Mouse (Mus musculus): ENCODE data around the gene Grid2. TPM values are rescaled to one million over a fixed set of nuclear protein-coding genes. Genes with fewer than 3 reads are reported as not detected.

The Grid2 gene
- polyA plus RNA-seq, 1 experiment from 2014 or later = 17.9 TPM

- ATAC-seq = no peak
- Histone ChIP-seq H3K9me3 (ENCODE audit: control insufficient read depth, low read length) (no peaks in the 10 kb centered on the region), H3K9ac (ENCODE audit: low read depth, low read length) (no peak overlapping the region), H3K4me3 (ENCODE audit: low read length) (no peak overlapping the region), H3K27ac (ENCODE audit: low read depth, low read length) (no peak overlapping the region), H3K4me2 (ENCODE audit: low read length) (no peak overlapping the region), H3K27me3 (replicated peaks; ENCODE audit: control insufficient read depth, insufficient read depth, low read length) (no peaks in the 10 kb centered on the region), H3K36me3 (ENCODE audit: control insufficient read depth, insufficient read depth, low read length) (no peaks in the 10 kb centered on the region), H3K4me1 (ENCODE audit: control insufficient read depth, insufficient read depth, low read depth, low read length) (no peaks in the 10 kb centered on the region)
- 63% methylated on average over 2 of the region's 2 CpGs for WGBS
These were observed 817.7 kb downstream of the Grid2 start for GRCm38 (mm10) chr6:64073406-64073805.

DNA sequence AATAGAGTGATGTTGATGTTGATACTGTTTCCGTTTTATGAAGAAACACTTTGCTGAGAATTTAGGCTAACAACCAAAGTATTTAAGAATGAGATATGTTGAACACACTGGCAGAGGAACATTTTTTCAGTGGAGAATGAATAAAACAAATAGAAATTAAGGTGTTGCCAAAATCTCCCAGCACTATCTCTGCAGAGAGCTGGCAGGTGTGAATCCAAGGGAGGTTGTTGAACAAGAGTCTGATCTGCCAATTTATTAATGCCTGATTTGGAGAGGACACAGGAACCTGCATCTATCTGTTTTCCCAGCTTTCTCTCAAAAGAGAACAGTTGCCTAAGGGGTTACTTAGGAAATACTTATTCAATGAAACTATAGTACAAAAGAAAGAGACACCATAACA, 822.2 kb downstream of the Grid2 start:
- H3K4me2 ChIP-seq (ENCODE audit: low read length) = no peak overlapping the region
- no peak overlapping the region for H3K27ac ChIP-seq (ENCODE audit: low read depth, low read length)
- no peaks in the 10 kb centered on the region; the same call in 1 of the 2 replicates for H3K9me3 ChIP-seq (ENCODE audit: control insufficient read depth, low read length)
- no peak for ATAC-seq
- H3K9ac ChIP-seq (ENCODE audit: low read depth, low read length) = no peak overlapping the region
- no peaks in the 10 kb centered on the region for H3K4me1 ChIP-seq (ENCODE audit: control insufficient read depth, insufficient read depth, low read depth, low read length)
- WGBS = 92% methylated on average over 1 of the region's 1 CpGs
- H3K4me3 ChIP-seq (ENCODE audit: low read length) = no peak overlapping the region
- H3K36me3 ChIP-seq (ENCODE audit: control insufficient read depth, insufficient read depth, low read length) = no peaks in the 10 kb centered on the region
- no peaks in the 10 kb centered on the region for H3K27me3 ChIP-seq (replicated peaks; ENCODE audit: control insufficient read depth, insufficient read depth, low read length)

- Histone ChIP-seq H3K27ac (ENCODE audit: low read depth, low read length) (no peak overlapping the region), H3K4me3 (ENCODE audit: low read length) (no peak overlapping the region), H3K27me3 (replicated peaks; ENCODE audit: control insufficient read depth, insufficient read depth, low read length) (no peaks in the 10 kb centered on the region), H3K36me3 (ENCODE audit: control insufficient read depth, insufficient read depth, low read length) (no peaks in the 10 kb centered on the region), H3K9me3 (ENCODE audit: control insufficient read depth, low read length) (no peaks in the 10 kb centered on the region), H3K9ac (ENCODE audit: low read depth, low read length) (no peak overlapping the region), H3K4me1 (ENCODE audit: control insufficient read depth, insufficient read depth, low read depth, low read length) (no peaks in the 10 kb centered on the region), H3K4me2 (ENCODE audit: low read length) (peak overlapping the region; percentile 20; the same call in 1 of the 2 replicates)
- WGBS = 53% methylated on average over 10 of the region's 10 CpGs
- peak; percentile 79 for ATAC-seq
These were observed 843.0 kb downstream of the Grid2 start for GRCm38 (mm10) chr6:64098662-64099061.

DNA sequence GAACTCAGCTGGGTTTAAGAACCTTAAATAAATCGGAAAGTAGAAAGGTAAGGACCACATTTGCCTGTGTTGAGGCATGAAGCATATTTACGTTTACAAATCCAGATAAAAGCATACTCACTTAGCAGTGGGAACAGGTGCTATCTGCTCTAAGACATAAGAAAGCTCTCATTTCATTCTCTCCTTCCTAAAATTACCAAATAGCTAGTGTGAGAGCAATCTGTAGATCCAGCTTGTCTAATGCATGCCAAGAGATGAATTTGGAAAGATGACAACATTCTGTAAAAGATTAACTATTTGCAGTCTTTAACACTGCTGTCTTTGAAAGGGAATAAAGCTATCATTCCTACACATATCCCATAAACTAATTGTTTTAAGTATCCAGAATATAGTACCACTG, 858.9 kb downstream of the Grid2 start:
- Histone ChIP-seq H3K36me3 (ENCODE audit: control insufficient read depth, insufficient read depth, low read length) (no peaks in the 10 kb centered on the region), H3K4me3 (ENCODE audit: low read length) (no peak overlapping the region), H3K9ac (ENCODE audit: low read depth, low read length) (no peak overlapping the region), H3K9me3 (ENCODE audit: control insufficient read depth, low read length) (no peaks in the 10 kb centered on the region), H3K27me3 (replicated peaks; ENCODE audit: control insufficient read depth, insufficient read depth, low read length) (no peaks in the 10 kb centered on the region), H3K4me1 (ENCODE audit: control insufficient read depth, insufficient read depth, low read depth, low read length) (no peaks in the 10 kb centered on the region), H3K27ac (ENCODE audit: low read depth, low read length) (no peak overlapping the region), H3K4me2 (ENCODE audit: low read length) (no peak overlapping the region)
- no peak for ATAC-seq
- 79% methylated on average over 2 of the region's 2 CpGs for WGBS

DNA sequence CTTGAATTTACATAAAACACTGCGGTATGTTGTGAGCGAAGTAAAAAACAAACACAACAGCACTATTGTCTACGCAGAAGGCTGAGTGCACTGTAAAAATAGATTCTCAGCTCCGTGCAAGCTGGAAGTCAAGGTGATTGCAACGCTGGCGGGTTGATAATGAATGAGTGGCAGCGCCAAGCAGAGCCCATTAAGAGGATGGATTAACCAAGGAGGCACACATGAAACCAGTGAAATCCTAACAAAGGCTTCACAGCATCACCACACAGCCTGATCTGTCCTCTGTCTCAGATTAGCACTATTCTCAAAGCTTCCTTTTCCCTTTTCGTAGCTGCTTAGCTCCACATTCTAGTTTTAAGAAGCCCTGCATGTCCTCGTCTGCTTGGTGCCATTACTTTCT, 880.6 kb downstream of the Grid2 start:
- H3K4me1 ChIP-seq (ENCODE audit: control insufficient read depth, insufficient read depth, low read depth, low read length) = no peaks in the 10 kb centered on the region
- WGBS = 65% methylated on average over 9 of the region's 9 CpGs

DNA sequence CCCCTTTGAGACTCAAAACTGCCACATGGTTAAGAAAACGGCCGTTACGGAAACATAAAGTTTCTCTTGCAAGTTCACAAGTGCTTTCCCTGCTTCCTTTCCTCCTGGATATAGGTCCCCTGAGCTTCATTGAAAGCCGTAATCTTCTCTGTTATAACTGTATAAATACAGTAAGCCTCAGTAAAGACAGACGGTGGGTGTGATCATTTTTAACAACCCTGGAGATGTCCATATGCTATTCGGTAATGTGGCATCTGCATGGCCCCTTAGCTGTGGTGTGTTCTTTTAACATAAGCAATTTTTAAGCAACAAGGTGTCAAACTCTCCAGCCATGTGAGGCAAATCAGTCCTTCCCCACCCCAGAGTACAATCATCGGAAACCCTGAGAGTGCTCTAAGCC, 892.9 kb downstream of the Grid2 start:
- H3K27ac ChIP-seq (ENCODE audit: low read depth, low read length) = no peak overlapping the region
- no peaks in the 10 kb centered on the region for H3K9me3 ChIP-seq (ENCODE audit: control insufficient read depth, low read length)
- no peak overlapping the region for H3K4me2 ChIP-seq (ENCODE audit: low read length)
- no peaks in the 10 kb centered on the region for H3K27me3 ChIP-seq (replicated peaks; ENCODE audit: control insufficient read depth, insufficient read depth, low read length)
- no peaks in the 10 kb centered on the region for H3K36me3 ChIP-seq (ENCODE audit: control insufficient read depth, insufficient read depth, low read length)
- no peak overlapping the region for H3K9ac ChIP-seq (ENCODE audit: low read depth, low read length)
- H3K4me3 ChIP-seq (ENCODE audit: low read length) = no peak overlapping the region
- no peaks in the 10 kb centered on the region for H3K4me1 ChIP-seq (ENCODE audit: control insufficient read depth, insufficient read depth, low read depth, low read length)
- 78% methylated on average over 7 of the region's 7 CpGs for WGBS
- ATAC-seq = no peak

More for the DNA sequence above, 880.6 kb downstream of the Grid2 start:
- H3K9ac ChIP-seq (ENCODE audit: low read depth, low read length) = no peak overlapping the region
- H3K9me3 ChIP-seq (ENCODE audit: control insufficient read depth, low read length) = no peaks in the 10 kb centered on the region
- H3K27me3 ChIP-seq (replicated peaks; ENCODE audit: control insufficient read depth, insufficient read depth, low read length) = no peaks in the 10 kb centered on the region
- no peak overlapping the region; the same call in 1 of the 2 replicates for H3K27ac ChIP-seq (ENCODE audit: low read depth, low read length)
- ATAC-seq = no peak
- no peak overlapping the region for H3K4me2 ChIP-seq (ENCODE audit: low read length)
- H3K4me3 ChIP-seq (ENCODE audit: low read length) = no peak overlapping the region
- no peaks in the 10 kb centered on the region for H3K36me3 ChIP-seq (ENCODE audit: control insufficient read depth, insufficient read depth, low read length)

DNA sequence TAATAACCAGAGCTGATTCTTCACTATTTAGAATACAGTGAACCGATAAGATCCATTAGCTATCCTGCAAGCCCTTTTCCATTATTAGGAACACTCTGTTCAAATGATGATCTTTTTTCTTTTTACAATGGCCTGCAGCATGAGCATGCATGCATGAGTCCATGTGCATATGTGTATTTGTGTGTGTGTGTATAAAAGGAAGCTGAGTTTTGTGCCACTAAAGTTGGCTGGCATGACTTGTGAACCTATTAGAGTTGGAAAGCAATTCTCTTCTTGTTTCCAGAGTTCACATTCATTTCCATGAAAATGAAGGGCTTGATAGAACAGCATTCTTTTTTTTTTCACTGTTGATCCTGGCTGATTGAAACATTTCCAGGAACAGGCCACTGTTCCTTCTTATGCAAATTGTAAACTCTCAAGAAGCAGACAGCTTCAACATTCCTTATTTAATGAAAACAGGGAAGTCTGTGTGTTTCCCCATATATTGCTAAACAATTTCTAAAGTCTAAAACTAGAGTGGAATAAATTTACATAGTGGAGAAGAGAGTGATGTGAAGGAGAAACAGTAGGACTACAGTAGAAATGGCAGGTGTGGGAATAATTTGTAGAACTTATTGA, 919.4 kb downstream of the Grid2 start:
- Histone ChIP-seq H3K36me3 (ENCODE audit: control insufficient read depth, insufficient read depth, low read length) (no peaks in the 10 kb centered on the region), H3K4me2 (ENCODE audit: low read length) (no peak overlapping the region), H3K9me3 (ENCODE audit: control insufficient read depth, low read length) (no peaks in the 10 kb centered on the region), H3K27ac (ENCODE audit: low read depth, low read length) (no peak overlapping the region), H3K27me3 (replicated peaks; ENCODE audit: control insufficient read depth, insufficient read depth, low read length) (no peaks in the 10 kb centered on the region), H3K4me3 (ENCODE audit: low read length) (no peak overlapping the region), H3K9ac (ENCODE audit: low read depth, low read length) (no peak overlapping the region), H3K4me1 (ENCODE audit: control insufficient read depth, insufficient read depth, low read depth, low read length) (no peaks in the 10 kb centered on the region)
- no peak for ATAC-seq
- WGBS = 76% methylated on average over 1 of the region's 1 CpGs

DNA sequence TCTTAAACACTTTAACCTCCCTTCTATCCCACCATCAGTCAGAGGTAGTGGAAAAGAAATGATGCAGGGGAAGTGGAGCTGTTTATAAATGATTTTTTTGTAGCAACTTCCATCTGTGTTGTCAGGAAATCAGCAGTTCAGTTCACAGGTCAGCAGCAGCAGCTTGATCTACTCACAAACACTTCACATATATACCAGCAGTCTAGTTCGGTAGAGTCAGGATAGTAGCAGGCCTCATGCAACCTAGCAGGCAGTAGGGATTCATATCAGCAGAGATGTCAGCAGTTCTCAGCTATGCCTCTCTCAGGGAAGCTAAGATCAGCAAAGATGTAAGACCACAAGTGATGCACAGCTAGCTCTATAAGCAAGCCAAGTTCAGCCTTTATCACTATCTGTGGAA, 938.0 kb downstream of the Grid2 start:
- Histone ChIP-seq H3K4me2 (ENCODE audit: low read length) (no peak overlapping the region), H3K9ac (ENCODE audit: low read depth, low read length) (no peak overlapping the region), H3K9me3 (ENCODE audit: control insufficient read depth, low read length) (no peaks in the 10 kb centered on the region), H3K27ac (ENCODE audit: low read depth, low read length) (no peak overlapping the region), H3K4me3 (ENCODE audit: low read length) (no peak overlapping the region), H3K4me1 (ENCODE audit: control insufficient read depth, insufficient read depth, low read depth, low read length) (no peaks in the 10 kb centered on the region), H3K27me3 (replicated peaks; ENCODE audit: control insufficient read depth, insufficient read depth, low read length) (no peaks in the 10 kb centered on the region), H3K36me3 (ENCODE audit: control insufficient read depth, insufficient read depth, low read length) (no peaks in the 10 kb centered on the region)
- ATAC-seq = no peak
- WGBS = 84% methylated on average over 1 of the region's 1 CpGs

DNA sequence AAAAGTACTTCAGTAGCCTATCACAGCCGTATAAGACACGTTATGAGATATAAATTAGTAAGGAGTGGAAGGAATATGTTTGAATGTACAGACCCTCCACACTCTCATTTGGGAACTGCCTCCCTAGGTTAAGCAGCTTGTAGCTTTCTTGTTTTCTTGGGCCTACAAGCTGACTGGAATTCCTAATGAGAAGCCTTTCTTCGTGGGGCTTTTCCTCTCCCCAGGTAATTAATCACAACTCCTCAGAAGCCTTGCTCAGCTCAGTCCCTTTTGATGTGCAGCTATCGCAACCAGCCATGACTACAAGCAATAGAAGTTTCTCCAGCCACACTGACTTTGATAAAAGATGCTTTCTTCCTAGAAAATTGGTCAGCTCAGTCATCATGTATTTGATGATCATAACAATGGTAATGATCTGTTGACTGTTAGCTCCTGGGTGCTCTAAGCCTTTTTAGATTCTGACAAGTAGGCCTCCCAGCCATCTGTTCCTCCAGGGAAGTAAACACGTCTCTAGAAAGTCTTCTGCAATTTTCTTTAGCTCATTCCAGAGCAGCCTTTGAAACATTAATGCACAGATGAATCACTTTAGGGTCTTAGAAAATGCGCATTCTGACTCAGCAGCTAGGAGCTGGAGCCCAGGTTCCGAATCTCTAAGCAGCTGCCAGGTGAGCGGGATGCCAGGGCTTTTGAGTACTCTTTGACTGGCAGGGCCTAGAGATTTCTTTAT, 946.9 kb downstream of the Grid2 start:
- no peak overlapping the region for H3K4me2 ChIP-seq (ENCODE audit: low read length)
- WGBS = 16% methylated on average over 8 of the region's 8 CpGs
- H3K27me3 ChIP-seq (replicated peaks; ENCODE audit: control insufficient read depth, insufficient read depth, low read length) = no peaks in the 10 kb centered on the region
- no peaks in the 10 kb centered on the region for H3K4me1 ChIP-seq (ENCODE audit: control insufficient read depth, insufficient read depth, low read depth, low read length)
- no peaks in the 10 kb centered on the region for H3K36me3 ChIP-seq (ENCODE audit: control insufficient read depth, insufficient read depth, low read length)
- peak; percentile 69; the same call in 1 of the 2 replicates for ATAC-seq
- no peaks in the 10 kb centered on the region for H3K9me3 ChIP-seq (ENCODE audit: control insufficient read depth, low read length)
- no peak overlapping the region for H3K9ac ChIP-seq (ENCODE audit: low read depth, low read length)
- H3K27ac ChIP-seq (ENCODE audit: low read depth, low read length) = no peak overlapping the region
- no peak overlapping the region for H3K4me3 ChIP-seq (ENCODE audit: low read length)

Measured in hindbrain, embryonic 16.5 days (tissue).